Comparison of ENCODE assay signal across 8 mouse cellular contexts in the genomic region with DNA sequence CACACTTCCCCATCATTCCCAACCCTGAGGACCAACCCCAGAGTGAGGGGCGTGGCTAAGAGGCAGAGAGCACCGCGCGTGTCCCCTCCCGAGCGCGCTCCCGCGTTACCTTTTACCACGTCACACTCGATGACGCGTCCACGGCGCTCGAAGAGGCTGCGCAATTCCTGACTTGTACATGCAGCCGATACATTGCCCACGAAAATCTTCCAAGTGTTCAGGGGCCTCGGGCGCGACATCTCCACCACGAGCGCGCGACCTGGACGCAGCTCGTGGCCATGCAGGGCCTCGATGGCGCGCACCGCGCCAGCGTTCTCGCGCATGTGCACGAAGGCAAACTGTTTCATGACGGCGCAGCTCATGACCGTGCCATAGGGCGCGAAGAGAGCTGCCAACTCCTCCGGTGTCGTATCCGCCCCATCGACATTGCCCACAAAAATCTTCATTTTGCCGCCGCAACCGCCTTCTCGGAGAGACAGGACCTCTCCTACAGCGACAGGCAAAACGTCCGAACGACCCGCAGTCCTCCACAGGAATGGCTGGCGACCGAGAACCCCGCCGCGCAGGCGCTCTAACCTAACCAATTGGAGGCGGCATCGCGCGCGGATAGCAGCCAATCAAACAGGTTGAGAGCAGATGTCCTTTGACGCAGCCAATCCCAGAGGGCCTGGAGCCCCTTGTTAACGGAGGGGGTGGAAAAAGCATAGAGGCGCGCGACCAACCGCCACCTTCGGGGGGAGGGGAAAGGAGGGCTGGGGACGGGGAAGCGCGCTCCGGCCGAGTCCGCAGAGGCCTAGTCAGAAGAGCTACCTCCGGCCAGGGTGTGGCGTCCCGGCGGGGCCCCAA. TPM values are rescaled to one million over a fixed set of nuclear protein-coding genes. Genes with fewer than 3 reads are reported as not detected.
DNase-seq lines count a peak whose midpoint lies in the region; ATAC-seq and TF ChIP-seq lines count a peak whose summit lies in the region.

Gene Gm21992 (minus strand): TSS at position 550 of the 846 bp plus-strand sequence.
Gene Rbm14 (minus strand): TSS at position 572 of the 846 bp plus-strand sequence.

- H3K4me2 ChIP-seq in CH12.LX (ENCODE audit: insufficient read depth, low read depth, poor library complexity, severe bottlenecking), result peak within 1 kb of the TSS; percentile 92
- peak within 1 kb of the TSS; percentile 87 for H3K4me2 ChIP-seq in forebrain, embryonic 11.5 days (ENCODE audit: low read depth, low read length, severe bottlenecking)
- H3K4me2 ChIP-seq in heart, embryonic 16.5 days (ENCODE audit: low read depth, low read length), result peak within 1 kb of the TSS; percentile 95
- peak within 1 kb of the TSS; percentile 76 for H3K4me2 ChIP-seq in liver, embryonic 15.5 days
- peak within 1 kb of the TSS; percentile 79 for H3K4me2 ChIP-seq in neural tube, embryonic 12.5 days (replicated peaks)

- DNase-seq in CH12.LX (ENCODE audit: extremely low read depth), result peak; percentile 99
- peak; percentile 96 for DNase-seq in c-Kit-positive CD71-positive TER-119-negative erythroid progenitor cells, embryonic 14.5 days (ENCODE audit: low read depth)
- DNase-seq in forebrain, embryonic 11.5 days (ENCODE audit: low spot score), result peak; percentile 99
- DNase-seq in kidney, postnatal 36 days, result peak; percentile 97 to 99
- DNase-seq in telencephalon, adult 2 months (ENCODE audit: low read depth, low spot score), result peak; percentile 98

- in situ Hi-C loops in CH12.LX (cut with MboI; ENCODE audit: low pct_ligation_motif_present, low pct_unique_long_range_greater_than_20kb, low sequenced_read_pairs), result no loop called here

- H3K4me1 ChIP-seq in CH12.LX (ENCODE audit: control insufficient read depth in 1 of 2, insufficient read depth in 2 of 2), result peaks cover 4 to 24% of the 10 kb centered on the region in 2 experiments; a peak in 3 of 4 replicates
- H3K4me1 ChIP-seq in forebrain, embryonic 11.5 days (replicated peaks; ENCODE audit: control insufficient read depth, insufficient read depth, low read length), result peaks cover 12% of the 10 kb centered on the region
- H3K4me1 ChIP-seq in heart, embryonic 16.5 days (ENCODE audit: control insufficient read depth, insufficient read depth, low read length), result peaks cover 21% of the 10 kb centered on the region
- H3K4me1 ChIP-seq in liver, embryonic 15.5 days (replicated peaks), result peaks cover 32% of the 10 kb centered on the region
- peaks cover 19% of the 10 kb centered on the region for H3K4me1 ChIP-seq in neural tube, embryonic 12.5 days

- peak within 1 kb of the TSS; percentile 84 for H3K27ac ChIP-seq in CH12.LX (ENCODE audit: insufficient read depth, low read depth)
- H3K27ac ChIP-seq in forebrain, embryonic 11.5 days (ENCODE audit: low read depth, low read length), result peak within 1 kb of the TSS; percentile 86
- H3K27ac ChIP-seq in heart, embryonic 16.5 days (ENCODE audit: low read length), result peak within 1 kb of the TSS; percentile 98
- peak within 1 kb of the TSS; percentile 94 for H3K27ac ChIP-seq in liver, embryonic 15.5 days (replicated peaks)
- H3K27ac ChIP-seq in neural tube, embryonic 12.5 days, result peak within 1 kb of the TSS; percentile 81

- no peak for TF ChIP-seq CTCF in CH12.LX (conservative IDR thresholded peaks at IDR 0.05 in 1 of 2, IDR thresholded peaks at IDR 0.05 in 1 of 2; ENCODE audit: low read depth in 2 of 2, low read length in 2 of 2)

- ATAC-seq in forebrain, embryonic 11.5 days (replicated peaks; ENCODE audit: low FRiP score), result peak; percentile 98
- ATAC-seq in heart, embryonic 16.5 days (replicated peaks; ENCODE audit: extremely low read depth, insufficient read depth, low FRiP score), result peak; percentile 99
- ATAC-seq in liver, embryonic 15.5 days (ENCODE audit: insufficient read depth), result peak; percentile 93
- peak; percentile 99 for ATAC-seq in neural tube, embryonic 12.5 days (ENCODE audit: low FRiP score, low read depth)

- H3K4me3 ChIP-seq in CH12.LX (replicated peaks in 1 of 3; ENCODE audit: low read depth in 2 of 3, low read length in 2 of 3, poor library complexity in 1 of 3), result peak within 1 kb of the TSS; percentile 74 to 88 (median 88)
- peak within 1 kb of the TSS; percentile 86 for H3K4me3 ChIP-seq in forebrain, embryonic 11.5 days (ENCODE audit: low read depth, low read length)
- H3K4me3 ChIP-seq in heart, embryonic 16.5 days (ENCODE audit: low read length), result peak within 1 kb of the TSS; percentile 95
- peak within 1 kb of the TSS; percentile 83 for H3K4me3 ChIP-seq in liver, embryonic 15.5 days (replicated peaks)
- H3K4me3 ChIP-seq in neural tube, embryonic 12.5 days, result peak within 1 kb of the TSS; percentile 82

- peak within 1 kb of the TSS; percentile 86 for H3K9ac ChIP-seq in CH12.LX (ENCODE audit: insufficient read depth, low read depth)
- peak within 1 kb of the TSS; percentile 89 for H3K9ac ChIP-seq in forebrain, embryonic 11.5 days (ENCODE audit: low read length)
- H3K9ac ChIP-seq in heart, embryonic 16.5 days (ENCODE audit: low read length), result peak within 1 kb of the TSS; percentile 97
- peak within 1 kb of the TSS; percentile 82 for H3K9ac ChIP-seq in liver, embryonic 15.5 days
- peak within 1 kb of the TSS; percentile 66 for H3K9ac ChIP-seq in neural tube, embryonic 12.5 days

- no peak for TF ChIP-seq RAD21 in CH12.LX (IDR thresholded peaks at IDR 0.05; ENCODE audit: low read depth, low read length)

- peak; percentile 99 for TF ChIP-seq POLR2A in CH12.LX (IDR thresholded peaks at IDR 0.05; ENCODE audit: low read depth, low read length)

- peaks cover 50% of the 10 kb centered on the region for H3K79me2 ChIP-seq in CH12.LX (replicated peaks; ENCODE audit: control insufficient read depth, extremely low read depth, insufficient read depth, poor library complexity, severe bottlenecking)

- peaks cover 7% of the 10 kb centered on the region for H3K9me3 ChIP-seq in CH12.LX (replicated peaks; ENCODE audit: low read length)
- H3K9me3 ChIP-seq in forebrain, embryonic 11.5 days (ENCODE audit: control insufficient read depth, low read length), result no peaks in the 10 kb centered on the region
- H3K9me3 ChIP-seq in heart, embryonic 16.5 days (replicated peaks; ENCODE audit: control insufficient read depth, low read length), result 0 out of 2 replicates have a peak, but pooled peaks cover 4% of the 10 kb centered on the region
- no peaks in the 10 kb centered on the region for H3K9me3 ChIP-seq in liver, embryonic 15.5 days (replicated peaks)
- no peaks in the 10 kb centered on the region for H3K9me3 ChIP-seq in neural tube, embryonic 12.5 days

- dilution Hi-C loops in CH12.LX (cut with MboI; ENCODE audit: extremely low pct_ligation_motif_present, extremely low pct_unique_long_range_greater_than_20kb, low sequenced_read_pairs), result no loop called here

- under 1% methylated on average over 83 of the region's 83 CpGs for WGBS in forebrain, embryonic 11.5 days
- under 1% methylated on average over 83 of the region's 83 CpGs for WGBS in heart, embryonic 16.5 days
- under 1% methylated on average over 83 of the region's 83 CpGs for WGBS in liver, embryonic 15.5 days (ENCODE audit: insufficient replicate concordance)
- WGBS in neural tube, embryonic 12.5 days, result under 1% methylated on average over 83 of the region's 83 CpGs

- H3K27me3 ChIP-seq in CH12.LX (replicated peaks), result no peaks in the 10 kb centered on the region
- H3K27me3 ChIP-seq in forebrain, embryonic 11.5 days (ENCODE audit: control insufficient read depth, insufficient read depth, low read length), result no peaks in the 10 kb centered on the region
- H3K27me3 ChIP-seq in heart, embryonic 16.5 days (ENCODE audit: control insufficient read depth, insufficient read depth, low read length), result no peaks in the 10 kb centered on the region
- H3K27me3 ChIP-seq in liver, embryonic 15.5 days, result no peaks in the 10 kb centered on the region
- no peaks in the 10 kb centered on the region for H3K27me3 ChIP-seq in neural tube, embryonic 12.5 days (replicated peaks)

- H3K36me3 ChIP-seq in CH12.LX (replicated peaks in 1 of 2; ENCODE audit: control insufficient read depth in 1 of 2, insufficient read depth in 1 of 2, low read length in 1 of 2), result peaks cover 0 to 15% of the 10 kb centered on the region in 2 experiments
- H3K36me3 ChIP-seq in forebrain, embryonic 11.5 days (ENCODE audit: control insufficient read depth, insufficient read depth, low read length), result no peaks in the 10 kb centered on the region; the same call in 1 of the 2 replicates
- no peaks in the 10 kb centered on the region for H3K36me3 ChIP-seq in heart, embryonic 16.5 days (ENCODE audit: control insufficient read depth, insufficient read depth)
- H3K36me3 ChIP-seq in liver, embryonic 15.5 days (replicated peaks), result no peaks in the 10 kb centered on the region
- no peaks in the 10 kb centered on the region for H3K36me3 ChIP-seq in neural tube, embryonic 12.5 days

- no peak for TF ChIP-seq EP300 in CH12.LX (IDR thresholded peaks at IDR 0.05; ENCODE audit: low read length)

TF ChIP-seq in CH12.LX, 34 proteins besides CTCF, POLR2A, EP300 and RAD21 (continues in another document):
- no peak for TF ChIP-seq USF1 (IDR thresholded peaks at IDR 0.05; ENCODE audit: low read depth, low read length)
- peak; percentile 96 for TF ChIP-seq ZMIZ1 (IDR thresholded peaks at IDR 0.05; ENCODE audit: low read depth, low read length)
- TF ChIP-seq MAX (IDR thresholded peaks at IDR 0.05; ENCODE audit: low read length), result peak; percentile 94
- no peak for TF ChIP-seq MAFK (IDR thresholded peaks at IDR 0.05; ENCODE audit: insufficient replicate concordance, low read length)
- peak; percentile 55 for TF ChIP-seq ELF1 (IDR thresholded peaks at IDR 0.05; ENCODE audit: low read depth, low read length)
- no peak for TF ChIP-seq ETS1 (conservative IDR thresholded peaks at IDR 0.05; ENCODE audit: low read depth, low read length)
- TF ChIP-seq HCFC1 (IDR thresholded peaks at IDR 0.05; ENCODE audit: low read depth, low read length), result peak; percentile 68

RNA-seq across cellular contexts. Expression of gene Gm21992, which starts in this region (rescaled TPM):
- total RNA-seq in CH12.LX (2012; rRNA removed), result 15.2 and 17.0 TPM in 2 replicates
- total RNA-seq in CH12.LX (2014; rRNA removed), result 3.9 and 5.5 TPM in 2 replicates
- polyA plus RNA-seq in CH12.LX (2012; ENCODE audit: insufficient read length, low read depth), result 37.5 and 44.3 TPM in 2 replicates
- polyA plus RNA-seq in forebrain, embryonic 11.5 days (2014; fragmentation: Nextera tagmentation; extraction: Ambion mirVana), result 15.0 and 31.9 TPM in 2 replicates
- polyA plus RNA-seq in heart, embryonic 16.5 days (2015; fragmentation: Nextera tagmentation; extraction: Ambion mirVana), result 16.2 and 23.9 TPM in 2 replicates
- 11.6 and 12.7 TPM in 2 replicates for polyA plus RNA-seq in liver, embryonic 15.5 days (2015; fragmentation: Nextera tagmentation; extraction: Ambion mirVana)
- polyA plus RNA-seq in neural tube, embryonic 12.5 days (2016; fragmentation: Nextera tagmentation; extraction: Ambion mirVana), result 28.1 and 34.7 TPM in 2 replicates

RNA-seq across cellular contexts. Expression of gene Rbm14, which starts in this region (rescaled TPM):
- total RNA-seq in CH12.LX (2012; rRNA removed) (39.0 and 47.1 TPM in 2 replicates), CH12.LX (2014; rRNA removed) (18.2 and 19.1 TPM in 2 replicates)
- 51.8 and 59.1 TPM in 2 replicates for polyA plus RNA-seq in CH12.LX (2012; ENCODE audit: insufficient read length, low read depth)
- polyA plus RNA-seq in forebrain, embryonic 11.5 days (2014; fragmentation: Nextera tagmentation; extraction: Ambion mirVana), result 139 and 144 TPM in 2 replicates
- 54.0 and 55.3 TPM in 2 replicates for polyA plus RNA-seq in heart, embryonic 16.5 days (2015; fragmentation: Nextera tagmentation; extraction: Ambion mirVana)
- polyA plus RNA-seq in liver, embryonic 15.5 days (2015; fragmentation: Nextera tagmentation; extraction: Ambion mirVana), result 37.5 and 41.4 TPM in 2 replicates
- 96.3 and 97.1 TPM in 2 replicates for polyA plus RNA-seq in neural tube, embryonic 12.5 days (2016; fragmentation: Nextera tagmentation; extraction: Ambion mirVana)

Comparison
In these comparisons a context has a peak if more than half of its experiments do, and no peak if none do; other contexts are left out.
1. Peak in every context shown above with its lines: DNase-seq, ATAC-seq, H3K4me3 ChIP-seq and H3K27ac ChIP-seq.